Mouse (Mus musculus) stomach, embryonic 14.5 days (tissue): Measurements from ENCODE around the gene Ccdc180. TPM values are rescaled to one million over a fixed set of nuclear protein-coding genes. Genes with fewer than 3 reads are reported as not detected.

Source experiments
- ATAC-seq: fragments of 200-750 bp; cut with Nextera tagmentation; 2 replicates; pipeline ENCODE4 v1.8.0; 2017; ENCODE audit warnings: low read depth, moderate TSS enrichment; ENCODE audit not compliant: insufficient number of reproducible peaks, insufficient read depth, low FRiP score
- H3K27ac ChIP-seq: fragments of 300-500 bp; sonication (generic); 2 replicates; pipeline ENCODE4 v1.5.1; 2014; ENCODE audit warnings: mild to moderate bottlenecking, low read length, moderate library complexity, mixed read lengths
- H3K27me3 ChIP-seq: fragments of 300-500 bp; sonication (generic); 2 replicates; pipeline ENCODE4 v1.6.1; 2014; ENCODE audit warnings: low read length, control low read depth, mixed read lengths; ENCODE audit not compliant: control insufficient read depth, insufficient read depth
- H3K36me3 ChIP-seq: fragments of 300-500 bp; sonication (generic); 2 replicates; pipeline ENCODE4 v1.6.1; 2014; ENCODE audit warnings: mild to moderate bottlenecking, control low read depth, low read length, moderate library complexity, mixed read lengths; ENCODE audit not compliant: control insufficient read depth, insufficient read depth
- H3K4me1 ChIP-seq: fragments of 300-500 bp; sonication (generic); 2 replicates; pipeline ENCODE4 v1.6.1; 2014; ENCODE audit warnings: low read length, control low read depth, mixed read lengths; ENCODE audit not compliant: control insufficient read depth, insufficient read depth
- H3K4me2 ChIP-seq: fragments of 300-500 bp; sonication (generic); replicated peaks from 2 replicates; pipeline ENCODE4 v1.6.1; 2014; ENCODE audit warnings: low read depth, low read length, control low read depth
- H3K4me3 ChIP-seq: fragments of 300-500 bp; sonication (generic); 2 replicates; pipeline ENCODE4 v1.5.1; 2014; ENCODE audit warnings: low read depth, low read length, control low read depth
- H3K9ac ChIP-seq: fragments of 300-500 bp; sonication (generic); replicated peaks from 2 replicates; pipeline ENCODE4 v1.6.1; 2014; ENCODE audit warnings: low read depth, mild to moderate bottlenecking, control low read depth, low read length, moderate library complexity, mixed read lengths
- H3K9me3 ChIP-seq: fragments of 300-500 bp; sonication (generic); 2 replicates; pipeline ENCODE4 v1.6.1; 2016; ENCODE audit warnings: low read depth, low read length, control low read depth; ENCODE audit not compliant: control insufficient read depth
- WGBS: fragments of 180-500 bp; shearing (Covaris S2); extraction: QIAGEN DNeasy Blood & Tissue Kit; methylation state at CpG from one replicate; pipeline ENCODE4 v1.1.7; 2014; 5-methylcytosine and 5-hydroxymethylcytosine counted together
- polyA plus RNA-seq: library from polyadenylated mRNA; unstranded; fragments of >200 nt; fragmentation: Nextera tagmentation; extraction: Ambion mirVana; gene quantifications from 2 replicates; pipeline ENCODE4 v1.2.1, GENCODE M21; 2014

Gene Ccdc180
- polyA plus RNA-seq, 1 experiment from 2014 or later: 0.29 TPM

DNA sequence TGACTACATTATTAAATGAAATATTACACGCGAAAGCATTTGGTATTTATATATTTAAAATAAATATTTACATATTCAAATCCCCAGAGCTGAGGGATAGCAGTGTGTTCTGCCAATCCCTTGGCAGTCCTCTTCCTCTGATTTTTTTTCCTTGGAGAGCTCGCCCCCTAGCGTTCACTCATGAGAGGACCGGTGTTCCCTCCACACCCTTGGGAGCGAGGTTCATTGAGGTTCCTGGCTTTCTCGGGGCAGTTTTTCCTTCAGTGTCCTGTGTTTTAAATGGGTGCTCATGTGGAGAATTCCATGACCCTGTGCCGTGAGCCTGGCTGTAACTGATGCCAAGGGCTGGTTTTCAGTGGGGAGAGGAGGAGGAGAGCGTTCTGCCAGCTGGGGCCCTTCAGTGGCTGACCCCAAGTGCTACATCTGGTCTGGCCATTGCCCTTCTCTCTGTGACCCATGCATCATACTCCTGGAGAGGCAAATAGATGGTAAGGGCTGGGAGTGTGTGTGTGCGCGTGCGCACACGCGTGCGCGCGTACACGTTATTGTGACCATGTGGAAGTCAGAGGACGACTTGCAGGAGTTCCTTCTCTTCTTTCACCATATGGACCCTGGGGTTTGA is 34.2 kb upstream of the Ccdc180 start:
- no peaks in the 10 kb centered on the region for H3K27me3 ChIP-seq
- no peak overlapping the region for H3K9ac ChIP-seq
- H3K9me3 ChIP-seq: no peaks in the 10 kb centered on the region
- H3K4me3 ChIP-seq: no peak overlapping the region
- H3K4me1 ChIP-seq: no peaks in the 10 kb centered on the region
- WGBS: 47% methylated on average over 19 of the region's 19 CpGs
- no peak overlapping the region for H3K4me2 ChIP-seq
- no peak for ATAC-seq
- H3K36me3 ChIP-seq: no peaks in the 10 kb centered on the region
- H3K27ac ChIP-seq: no peak overlapping the region

DNA sequence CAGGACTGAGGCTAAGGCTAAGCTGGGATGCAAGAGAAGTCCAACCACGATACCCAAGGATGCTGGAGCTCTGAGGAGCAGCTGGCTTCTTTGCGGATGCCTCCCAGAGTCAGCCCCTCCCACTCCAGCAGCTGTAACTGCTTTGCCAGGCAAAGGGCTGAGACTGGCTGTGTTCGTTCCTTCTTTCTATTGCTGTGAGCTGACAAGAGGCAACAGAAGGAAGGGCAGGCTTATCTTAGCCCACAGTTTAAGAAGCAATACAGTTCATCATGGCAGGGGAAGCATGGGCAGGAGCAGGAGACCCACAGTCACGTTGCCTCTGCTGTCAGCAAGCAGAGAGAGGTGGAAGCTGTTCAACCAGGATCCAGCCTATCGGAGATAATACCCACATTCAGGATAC is 28.9 kb upstream of the Ccdc180 start:
- Histone ChIP-seq H3K4me3 (no peak overlapping the region), H3K9ac (no peak overlapping the region), H3K4me2 (no peak overlapping the region), H3K27me3 (no peaks in the 10 kb centered on the region), H3K27ac (no peak overlapping the region), H3K9me3 (no peaks in the 10 kb centered on the region), H3K36me3 (no peaks in the 10 kb centered on the region), H3K4me1 (no peaks in the 10 kb centered on the region)
- no peak for ATAC-seq
- 51% methylated on average over 5 of the region's 5 CpGs for WGBS

DNA sequence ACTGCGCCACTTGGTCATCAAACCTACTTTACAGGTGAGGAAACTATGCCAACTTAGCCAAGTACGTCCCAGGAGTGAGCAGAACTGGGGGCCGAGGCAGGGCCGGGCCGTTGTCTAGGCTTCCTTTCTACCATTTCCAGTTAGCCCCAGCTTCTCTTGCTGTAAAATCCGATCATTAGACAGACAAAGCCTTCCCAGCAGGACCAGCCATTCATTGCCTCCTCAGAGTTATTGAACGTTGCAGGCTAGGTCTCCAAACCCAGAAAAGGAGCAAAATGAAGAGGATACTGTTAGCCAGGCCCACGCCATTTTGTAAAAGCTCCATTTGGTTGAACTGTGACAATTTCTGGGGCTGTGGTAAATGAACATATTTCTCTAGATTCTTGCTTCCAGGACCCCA is 22.7 kb upstream of the Ccdc180 start:
- H3K9ac ChIP-seq: no peak overlapping the region
- 82% methylated on average over 8 of the region's 8 CpGs for WGBS
- H3K36me3 ChIP-seq: no peaks in the 10 kb centered on the region
- no peak overlapping the region for H3K27ac ChIP-seq
- H3K4me3 ChIP-seq: no peak overlapping the region
- H3K4me2 ChIP-seq: no peak overlapping the region
- no peaks in the 10 kb centered on the region for H3K9me3 ChIP-seq
- H3K27me3 ChIP-seq: no peaks in the 10 kb centered on the region
- no peaks in the 10 kb centered on the region for H3K4me1 ChIP-seq
- no peak for ATAC-seq

DNA sequence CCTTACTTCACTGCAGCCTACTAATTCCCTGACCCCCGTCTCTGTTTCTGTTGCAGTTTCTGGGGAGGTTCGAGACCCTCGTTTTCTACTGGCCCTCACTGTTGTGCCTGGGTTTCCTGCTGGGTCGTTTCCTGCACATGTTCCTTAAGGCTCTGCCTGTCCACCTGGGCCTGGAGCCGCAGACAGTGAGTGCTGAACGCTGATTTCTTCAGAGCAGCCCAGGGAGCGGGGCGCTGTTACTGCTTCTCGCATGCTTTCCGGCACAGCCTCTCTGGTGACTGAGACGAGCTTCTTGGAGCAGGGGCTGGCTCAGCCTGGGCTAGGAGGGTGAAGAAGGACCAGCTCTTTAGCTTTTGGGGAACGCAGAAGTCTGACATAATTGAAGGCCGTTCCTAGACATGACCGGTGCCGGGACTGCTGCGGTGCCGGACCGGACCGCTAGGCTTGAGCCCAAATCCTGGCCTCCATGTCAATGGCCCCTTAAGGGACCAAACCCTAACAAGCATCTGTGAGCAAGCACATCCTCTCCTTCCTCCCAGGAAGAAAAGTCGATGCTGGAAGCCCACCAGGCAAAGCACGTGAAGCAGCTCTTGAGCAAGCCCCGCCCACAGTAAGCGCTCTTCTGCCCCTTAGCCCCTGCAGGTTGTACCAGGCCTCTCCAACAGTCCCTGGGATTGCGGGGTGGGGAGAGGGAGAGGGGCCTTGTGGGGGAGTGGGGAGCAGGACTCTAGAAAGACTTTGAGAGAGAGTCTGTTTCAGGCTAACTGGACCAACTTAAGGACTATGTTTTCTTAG is 20.9 kb upstream of the Ccdc180 start:
- Histone ChIP-seq H3K27ac (no peak overlapping the region), H3K9ac (no peak overlapping the region), H3K27me3 (no peaks in the 10 kb centered on the region), H3K4me1 (no peaks in the 10 kb centered on the region), H3K4me2 (peak overlapping the region; percentile 18; the same call in 1 of the 2 replicates), H3K36me3 (no peaks in the 10 kb centered on the region), H3K9me3 (no peaks in the 10 kb centered on the region), H3K4me3 (no peak overlapping the region)
- ATAC-seq: no peak
- WGBS: 30% methylated on average over 24 of the region's 24 CpGs

DNA sequence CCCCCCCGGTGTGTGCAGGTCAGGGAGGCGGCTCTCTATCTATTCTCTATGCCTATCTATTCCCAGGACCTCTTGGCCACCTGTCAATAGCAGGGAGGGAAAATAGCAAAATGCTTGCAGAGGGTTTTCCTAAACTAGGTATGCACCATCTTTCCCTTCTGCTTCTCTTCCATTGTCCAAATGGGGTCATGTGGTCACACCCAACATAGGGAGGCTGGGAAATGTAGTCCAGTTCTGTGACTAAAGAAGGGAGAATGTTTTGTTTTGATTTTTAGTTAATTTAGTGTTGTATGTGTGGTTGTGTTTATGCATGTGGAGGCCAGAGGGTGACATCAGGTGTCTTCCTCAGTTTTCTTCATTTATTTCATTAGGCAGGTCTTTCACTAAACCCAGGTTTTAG is 18.0 kb upstream of the Ccdc180 start:
- Histone ChIP-seq H3K9me3 (no peaks in the 10 kb centered on the region; the same call in 1 of the 2 replicates), H3K4me1 (no peaks in the 10 kb centered on the region), H3K9ac (no peak overlapping the region), H3K4me3 (no peak overlapping the region), H3K4me2 (no peak overlapping the region), H3K36me3 (no peaks in the 10 kb centered on the region), H3K27me3 (no peaks in the 10 kb centered on the region), H3K27ac (no peak overlapping the region)
- ATAC-seq: no peak
- 93% methylated on average over 2 of the region's 2 CpGs for WGBS

DNA sequence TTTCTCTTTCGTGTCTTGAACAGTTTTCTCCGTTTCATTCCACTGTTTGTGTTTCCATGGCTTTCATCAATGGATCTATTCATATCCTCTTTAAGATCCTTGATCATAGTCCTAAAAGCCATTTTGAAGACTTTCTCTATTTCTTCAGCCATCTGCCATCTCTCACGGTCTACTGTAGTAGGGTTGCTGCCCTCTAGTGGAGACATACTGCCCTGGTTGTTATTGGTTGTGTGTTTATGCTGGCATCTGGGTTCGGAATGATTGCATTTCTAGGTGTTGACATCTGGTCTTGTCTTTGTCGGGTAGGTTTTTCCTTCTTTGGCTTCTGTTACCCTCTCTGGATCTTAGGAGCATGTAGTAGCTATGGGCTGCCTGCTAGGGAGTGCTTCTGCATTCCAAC is 11.2 kb upstream of the Ccdc180 start:
- 58% methylated on average over 5 of the region's 5 CpGs for WGBS
- no peak for ATAC-seq
- H3K4me3 ChIP-seq: no peak overlapping the region

DNA sequence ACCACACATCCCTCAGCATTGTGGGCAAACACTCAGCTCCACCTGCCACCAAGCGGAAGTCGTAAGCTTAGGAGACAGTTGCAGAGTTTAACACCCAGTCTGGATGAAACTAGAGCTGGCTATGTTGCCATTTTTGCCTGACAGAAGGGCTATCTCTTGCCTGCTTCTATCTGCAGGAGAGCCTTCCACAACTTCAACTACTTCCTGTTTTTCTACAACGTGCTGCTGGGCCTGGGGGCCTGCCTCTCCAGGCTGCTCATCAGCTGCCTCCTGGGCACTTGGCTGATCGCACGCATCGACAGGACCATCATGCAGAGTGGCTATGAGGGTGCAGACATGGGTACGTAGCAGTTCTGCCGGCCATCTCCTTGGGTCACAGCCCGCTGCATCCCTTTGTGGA is 7.6 kb upstream of the Ccdc180 start:
- no peaks in the 10 kb centered on the region for H3K27me3 ChIP-seq
- H3K27ac ChIP-seq: no peak overlapping the region
- H3K9ac ChIP-seq: no peak overlapping the region
- 83% methylated on average over 9 of the region's 9 CpGs for WGBS
- no peak for ATAC-seq
- no peaks in the 10 kb centered on the region for H3K36me3 ChIP-seq
- no peaks in the 10 kb centered on the region for H3K4me1 ChIP-seq
- no peaks in the 10 kb centered on the region for H3K9me3 ChIP-seq
- no peak overlapping the region for H3K4me2 ChIP-seq
- H3K4me3 ChIP-seq: no peak overlapping the region

More for the DNA sequence above, 11.2 kb upstream of the Ccdc180 start:
- Histone ChIP-seq H3K9ac (no peak overlapping the region), H3K36me3 (no peaks in the 10 kb centered on the region), H3K9me3 (no peaks in the 10 kb centered on the region; the same call in 1 of the 2 replicates), H3K27ac (no peak overlapping the region), H3K4me2 (no peak overlapping the region), H3K4me1 (no peaks in the 10 kb centered on the region), H3K27me3 (no peaks in the 10 kb centered on the region)

DNA sequence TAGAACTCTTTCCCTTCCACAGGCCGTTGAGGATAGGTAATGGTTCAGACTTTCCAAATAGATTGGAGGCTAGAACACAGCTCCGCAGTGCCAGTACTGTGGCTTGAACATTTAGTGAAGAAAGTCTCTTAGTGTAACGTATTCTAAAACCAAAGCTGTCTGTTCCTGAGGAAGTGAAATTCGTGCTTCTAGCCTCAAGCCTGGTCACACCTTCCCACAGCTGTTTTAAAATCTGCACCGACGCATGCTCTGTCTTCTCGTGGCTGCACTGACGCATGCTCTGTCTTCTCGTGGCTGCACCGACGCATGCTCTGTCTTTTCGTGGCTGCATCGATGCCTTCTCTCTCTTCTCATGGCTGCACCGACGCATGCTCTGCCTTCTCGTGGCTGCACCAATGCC is 6.9 kb upstream of the Ccdc180 start:
- no peaks in the 10 kb centered on the region for H3K36me3 ChIP-seq
- no peak overlapping the region for H3K4me2 ChIP-seq
- H3K4me1 ChIP-seq: no peaks in the 10 kb centered on the region
- no peak overlapping the region for H3K4me3 ChIP-seq
- H3K27me3 ChIP-seq: no peaks in the 10 kb centered on the region
- no peak overlapping the region for H3K9ac ChIP-seq
- no peaks in the 10 kb centered on the region for H3K9me3 ChIP-seq
- no peak overlapping the region for H3K27ac ChIP-seq
- ATAC-seq: no peak
- WGBS: 92% methylated on average over 16 of the region's 16 CpGs
